Mouse (Mus musculus) forebrain, embryonic 16.5 days (tissue): ENCODE data around the gene Rmnd5b. TPM values are rescaled to one million over a fixed set of nuclear protein-coding genes. Genes with fewer than 3 reads are reported as not detected.

ENCODE experiments used
- ATAC-seq: fragments of 200-750 bp; cut with Nextera tagmentation; 2 replicates; pipeline ENCODE4 v1.8.0; 2017; ENCODE audit warnings: mild to moderate bottlenecking, moderate library complexity
- H3K27ac ChIP-seq: fragments of 300-500 bp; sonication (generic); 2 replicates; pipeline ENCODE4 v1.5.1; 2014; ENCODE audit warnings: low read length, control low read depth
- H3K27me3 ChIP-seq: fragments of 300-500 bp; sonication (generic); replicated peaks from 2 replicates; pipeline ENCODE4 v1.6.1; 2014; ENCODE audit warnings: low read length; ENCODE audit not compliant: control insufficient read depth, insufficient read depth
- H3K36me3 ChIP-seq: fragments of 300-500 bp; sonication (generic); 2 replicates; pipeline ENCODE4 v1.6.1; 2014; ENCODE audit not compliant: control insufficient read depth, insufficient read depth
- H3K4me1 ChIP-seq: fragments of 300-500 bp; sonication (generic); replicated peaks from 2 replicates; pipeline ENCODE4 v1.6.1; 2014; ENCODE audit warnings: low read length; ENCODE audit not compliant: control insufficient read depth, insufficient read depth
- H3K4me2 ChIP-seq: fragments of 300-500 bp; sonication (generic); 2 replicates; pipeline ENCODE4 v1.6.1; 2014; ENCODE audit warnings: mild to moderate bottlenecking, low read length, control low read depth
- H3K4me3 ChIP-seq: fragments of 300-500 bp; sonication (generic); replicated peaks from 2 replicates; pipeline ENCODE4 v1.5.1; 2014; ENCODE audit warnings: mild to moderate bottlenecking, low read length, control low read depth
- H3K9ac ChIP-seq: fragments of 300-500 bp; sonication (generic); replicated peaks from 2 replicates; pipeline ENCODE4 v1.6.1; 2014; ENCODE audit warnings: low read depth, low read length, control low read depth
- H3K9me3 ChIP-seq: fragments of 300-500 bp; sonication (generic); 2 replicates; pipeline ENCODE4 v1.6.1; 2016; ENCODE audit warnings: low read length; ENCODE audit not compliant: control insufficient read depth
- WGBS: fragments of 180-500 bp; shearing (Covaris S2); extraction: QIAGEN DNeasy Blood & Tissue Kit; methylation state at CpG from one replicate; pipeline ENCODE4 v1.1.7; 2014; 5-methylcytosine and 5-hydroxymethylcytosine counted together
- polyA plus RNA-seq: library from polyadenylated mRNA; unstranded; fragments of >200 nt; fragmentation: Nextera tagmentation; extraction: Ambion mirVana; gene quantifications from 2 replicates; pipeline ENCODE4 v1.2.1, GENCODE M21; 2015

Rmnd5b gene
- polyA plus RNA-seq, 1 experiment from 2014 or later, result 85.6 TPM

DNA sequence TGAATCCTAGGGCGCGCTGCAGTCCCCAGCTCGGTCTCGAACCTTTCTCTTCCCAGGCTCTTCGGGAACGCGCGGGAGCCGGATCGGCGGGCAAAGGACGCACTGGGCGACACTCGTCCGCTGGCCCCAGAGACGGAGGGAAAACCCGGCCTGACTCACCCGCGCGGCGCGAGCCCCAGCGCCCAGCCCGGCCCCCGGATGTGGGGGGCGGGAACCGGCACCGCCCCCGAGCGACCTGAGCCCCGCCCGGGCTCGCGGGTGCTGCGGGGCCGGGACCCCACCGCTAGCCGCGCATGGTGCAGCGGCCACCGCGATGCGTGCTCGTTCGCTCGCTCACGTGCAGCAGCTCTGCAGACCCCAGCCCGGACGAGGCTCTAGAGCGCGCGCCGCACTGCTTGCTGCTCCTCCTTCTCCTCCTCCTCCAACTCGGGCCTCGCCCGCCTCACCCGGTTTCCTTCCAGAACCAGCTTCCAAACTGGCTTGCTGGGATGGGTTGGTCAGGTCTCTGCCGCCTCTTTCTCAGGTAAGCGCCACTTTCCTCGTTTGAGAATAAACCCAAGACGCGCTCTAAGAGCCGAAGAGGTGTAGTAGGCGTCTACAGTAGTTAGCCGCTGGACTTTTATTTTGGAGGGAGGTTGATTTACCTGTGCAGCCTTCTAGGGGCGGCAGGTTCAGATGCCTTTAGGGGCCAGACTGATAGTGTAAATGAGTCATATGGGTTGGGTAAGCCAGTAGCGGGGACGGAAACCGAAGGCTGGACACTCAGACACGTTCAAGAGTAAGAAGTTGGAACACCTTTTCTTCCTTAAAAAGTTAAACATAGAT, 15.2 kb upstream of the Rmnd5b start, which contains the start of the genes N4bp3 and D930048N14Rik:
N4bp3 (minus strand) TSS at position 152 of the 825 bp plus-strand sequence.
D930048N14Rik (plus strand) TSS at position 264 of the 825 bp plus-strand sequence.
- Histone ChIP-seq H3K27ac (no peak within 1 kb of the TSS), H3K4me3 (peak within 1 kb of the TSS; percentile 54), H3K9me3 (no peaks in the 10 kb centered on the region), H3K9ac (peak within 1 kb of the TSS; percentile 70), H3K4me2 (peak within 1 kb of the TSS; percentile 91), H3K36me3 (no peaks in the 10 kb centered on the region), H3K4me1 (peaks cover 16% of the 10 kb centered on the region), H3K27me3 (peaks cover 2% of the 10 kb centered on the region; the same call in 1 of the 2 replicates)
- under 1% methylated on average over 69 of the region's 70 CpGs for WGBS
- peak; percentile 82 for ATAC-seq

DNA sequence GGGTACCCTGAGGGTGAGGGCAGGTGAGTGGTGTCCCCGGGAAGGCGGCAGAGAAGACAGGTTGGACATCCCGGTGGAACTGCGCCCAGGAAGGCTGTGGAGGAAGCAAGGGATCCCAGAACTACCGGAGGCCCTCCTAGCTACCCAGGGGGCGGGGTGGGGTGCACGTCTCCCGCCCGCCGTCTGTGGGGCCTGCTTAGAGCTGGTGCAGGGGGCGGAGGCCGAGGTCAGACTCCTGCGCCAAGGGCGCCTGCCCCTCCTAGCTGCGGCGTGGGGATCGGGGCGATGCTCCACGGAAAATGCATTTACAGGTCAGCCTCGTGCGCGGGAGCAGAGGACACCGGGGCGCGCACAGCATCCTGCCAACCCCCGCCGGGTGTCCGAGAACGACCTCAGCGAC, 14.6 kb upstream of the Rmnd5b start:
- 2% methylated on average over 29 of the region's 30 CpGs for WGBS
- H3K4me2 ChIP-seq, result peak overlapping the region; percentile 91
- peak; percentile 21 for ATAC-seq
- H3K27me3 ChIP-seq, result peaks cover 2% of the 10 kb centered on the region; the same call in 1 of the 2 replicates
- H3K9ac ChIP-seq, result peak overlapping the region; percentile 70
- no peak overlapping the region for H3K27ac ChIP-seq
- no peaks in the 10 kb centered on the region for H3K9me3 ChIP-seq
- H3K4me3 ChIP-seq, result peak overlapping the region; percentile 54
- H3K4me1 ChIP-seq, result peaks cover 16% of the 10 kb centered on the region
- H3K36me3 ChIP-seq, result no peaks in the 10 kb centered on the region

DNA sequence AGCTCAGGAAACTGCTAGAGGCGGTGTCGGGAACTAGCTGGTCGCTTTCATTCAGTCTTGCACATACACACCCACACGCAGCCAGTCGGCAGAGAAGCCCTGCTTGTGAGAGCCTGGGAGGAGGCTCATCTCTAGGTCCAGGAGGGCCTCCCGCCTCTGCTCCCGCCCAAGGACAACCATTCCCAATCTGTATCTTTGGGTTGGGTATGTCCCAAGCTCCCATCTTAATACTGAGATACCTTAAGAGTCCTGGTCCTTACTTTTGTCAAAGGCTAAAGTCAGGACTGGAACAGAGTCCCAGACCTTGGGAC, 14.1 kb upstream of the Rmnd5b start:
- Histone ChIP-seq H3K9me3 (no peaks in the 10 kb centered on the region), H3K36me3 (no peaks in the 10 kb centered on the region), H3K4me2 (peak overlapping the region; percentile 91), H3K9ac (peak overlapping the region; percentile 70), H3K4me1 (peaks cover 16% of the 10 kb centered on the region), H3K27me3 (peaks cover 2% of the 10 kb centered on the region; the same call in 1 of the 2 replicates), H3K4me3 (peak overlapping the region; percentile 54), H3K27ac (no peak overlapping the region)
- 2% methylated on average over 7 of the region's 7 CpGs for WGBS
- no peak for ATAC-seq

DNA sequence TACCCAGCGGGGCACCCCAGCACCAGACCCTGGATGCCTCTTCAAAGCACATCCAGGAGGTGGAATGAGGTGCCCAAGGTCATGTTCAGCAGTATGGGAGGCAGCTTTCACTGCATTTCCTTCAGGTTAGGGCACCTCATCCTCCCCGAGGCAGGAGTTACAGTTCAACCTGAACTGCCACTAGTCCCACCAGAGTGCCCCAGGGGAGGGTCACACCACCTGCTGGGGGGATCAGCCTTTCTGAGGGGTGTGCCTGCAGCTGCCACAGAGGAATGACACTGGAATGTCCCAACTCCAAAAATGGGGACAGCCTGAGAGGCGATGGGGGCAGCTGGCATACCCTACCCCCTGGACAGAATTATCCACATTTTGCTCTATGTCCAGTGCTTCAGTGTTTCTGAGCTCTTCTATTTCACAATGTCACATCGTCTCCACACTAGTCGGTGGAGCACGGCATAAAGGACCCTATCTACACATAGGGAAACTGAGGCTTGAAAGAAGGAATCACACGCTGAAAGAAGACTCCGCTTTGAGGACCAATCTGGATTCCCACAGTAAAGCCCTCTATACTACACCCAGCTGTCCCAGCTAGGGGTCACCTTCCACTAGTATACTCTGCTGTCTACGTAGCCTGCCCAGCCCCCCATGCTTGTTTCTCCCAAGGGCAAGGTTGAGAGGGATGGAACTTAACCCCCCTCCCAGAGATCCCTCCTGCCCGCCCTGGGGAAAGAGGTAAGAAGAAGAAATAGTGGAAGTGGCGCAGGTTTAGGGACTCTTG, 13.6 kb upstream of the Rmnd5b start:
- Histone ChIP-seq H3K36me3 (no peaks in the 10 kb centered on the region), H3K9me3 (no peaks in the 10 kb centered on the region), H3K27ac (no peak overlapping the region), H3K9ac (peak overlapping the region; percentile 12; the same call in 1 of the 2 replicates), H3K4me3 (peak overlapping the region; percentile 54), H3K27me3 (peaks cover 2% of the 10 kb centered on the region; the same call in 1 of the 2 replicates), H3K4me2 (peak overlapping the region; percentile 91), H3K4me1 (peaks cover 16% of the 10 kb centered on the region)
- no peak for ATAC-seq
- 34% methylated on average over 11 of the region's 11 CpGs for WGBS

GRCm38 (mm10) chr11:51648566-51648965, 12.9 kb upstream of the Rmnd5b start:
- H3K27me3 ChIP-seq, result peaks cover 2% of the 10 kb centered on the region; the same call in 1 of the 2 replicates
- no peaks in the 10 kb centered on the region for H3K9me3 ChIP-seq
- WGBS, result 21% methylated on average over 3 of the region's 3 CpGs
- H3K9ac ChIP-seq, result no peak overlapping the region
- H3K4me3 ChIP-seq, result no peak overlapping the region
- ATAC-seq, result no peak
- no peaks in the 10 kb centered on the region for H3K36me3 ChIP-seq
- no peak overlapping the region for H3K27ac ChIP-seq
- no peak overlapping the region for H3K4me2 ChIP-seq
- H3K4me1 ChIP-seq, result peaks cover 16% of the 10 kb centered on the region

DNA sequence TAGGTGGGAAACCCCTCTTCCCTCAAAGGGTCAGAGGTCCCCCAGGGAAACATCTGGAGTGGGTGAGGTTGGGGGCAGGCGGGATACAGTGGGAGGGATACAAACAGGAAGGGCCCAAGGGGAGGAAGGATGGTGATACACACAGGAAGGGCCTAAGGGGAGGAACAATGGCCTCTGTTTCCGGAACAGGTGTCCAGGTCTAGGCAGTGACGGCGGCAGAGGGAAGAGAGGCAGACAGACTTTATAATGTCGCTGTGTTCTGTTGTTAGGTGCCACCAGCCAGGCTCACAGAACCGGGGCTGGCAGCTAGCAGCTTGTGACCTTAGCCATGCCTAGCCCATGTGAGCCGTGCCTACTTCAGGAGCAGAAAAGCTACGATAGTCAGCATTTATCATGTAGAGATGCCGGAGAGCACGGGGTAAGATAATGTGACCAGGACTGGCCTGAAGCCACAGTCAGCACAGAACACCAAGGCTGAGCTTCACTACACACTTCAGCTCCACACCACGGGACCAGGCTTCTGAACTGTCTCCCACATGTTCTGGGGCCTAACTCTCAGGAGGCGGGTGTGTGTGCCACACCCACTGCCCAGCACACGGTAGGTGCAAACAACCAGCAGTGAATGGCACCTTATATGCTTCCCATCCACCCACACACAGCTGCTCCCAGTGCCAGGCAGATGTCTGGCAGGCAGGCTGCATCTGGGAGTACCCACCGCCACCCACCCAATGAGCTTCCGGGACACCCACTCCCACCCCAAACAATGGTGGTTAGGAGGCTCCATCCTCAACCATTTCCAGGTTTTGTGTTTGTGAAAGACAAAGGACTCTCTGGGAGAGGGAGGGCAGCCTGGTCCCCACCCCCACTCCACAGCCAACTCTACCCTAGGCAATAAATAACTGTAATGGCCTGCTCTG, 11.3 kb upstream of the Rmnd5b start:
- Histone ChIP-seq H3K4me2 (no peak overlapping the region), H3K36me3 (no peaks in the 10 kb centered on the region), H3K27me3 (peaks cover 2% of the 10 kb centered on the region; the same call in 1 of the 2 replicates), H3K4me3 (no peak overlapping the region), H3K4me1 (peaks cover 16% of the 10 kb centered on the region), H3K9ac (no peak overlapping the region), H3K9me3 (no peaks in the 10 kb centered on the region), H3K27ac (no peak overlapping the region)
- WGBS, result 88% methylated on average over 15 of the region's 15 CpGs
- ATAC-seq, result no peak

- no peak for ATAC-seq
- 92% methylated on average over 7 of the region's 7 CpGs for WGBS
Observed at GRCm38 (mm10) chr11:51646245-51646644, 10.5 kb upstream of the Rmnd5b start.

DNA sequence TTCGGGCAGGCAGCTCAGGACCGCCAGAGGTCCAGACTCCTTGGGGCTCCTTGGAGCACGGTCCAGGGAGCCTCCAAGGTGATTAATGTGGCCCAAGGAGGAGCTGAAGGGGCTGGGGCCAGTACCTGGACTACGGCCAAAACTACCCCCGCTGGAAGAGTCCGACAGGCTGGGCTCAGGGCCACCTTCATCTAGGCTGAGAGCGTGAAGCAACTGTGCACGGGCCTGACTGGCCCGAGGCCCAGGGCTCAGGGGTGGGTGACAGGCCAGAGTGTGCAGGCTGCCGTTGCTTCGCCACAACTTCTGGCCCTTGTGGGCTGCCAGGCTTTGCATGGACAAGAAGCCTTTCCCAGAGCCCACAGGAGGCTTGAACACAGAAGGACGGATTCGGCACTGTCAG, 9.6 kb upstream of the Rmnd5b start:
- H3K4me2 ChIP-seq, result no peak overlapping the region
- H3K36me3 ChIP-seq, result no peaks in the 10 kb centered on the region
- H3K4me3 ChIP-seq, result no peak overlapping the region
- no peak overlapping the region for H3K27ac ChIP-seq
- H3K27me3 ChIP-seq, result peaks cover 2% of the 10 kb centered on the region; the same call in 1 of the 2 replicates
- H3K9me3 ChIP-seq, result no peaks in the 10 kb centered on the region
- H3K9ac ChIP-seq, result no peak overlapping the region
- WGBS, result 69% methylated on average over 13 of the region's 13 CpGs
- ATAC-seq, result no peak
- H3K4me1 ChIP-seq, result peaks cover 11% of the 10 kb centered on the region

More at GRCm38 (mm10) chr11:51646245-51646644, 10.5 kb upstream of the Rmnd5b start:
- Histone ChIP-seq H3K27ac (no peak overlapping the region), H3K36me3 (no peaks in the 10 kb centered on the region), H3K4me1 (peaks cover 15% of the 10 kb centered on the region), H3K27me3 (peaks cover 2% of the 10 kb centered on the region; the same call in 1 of the 2 replicates), H3K9ac (no peak overlapping the region), H3K4me3 (no peak overlapping the region), H3K9me3 (no peaks in the 10 kb centered on the region), H3K4me2 (no peak overlapping the region)
